Mouse (Mus musculus): Measurements from ENCODE around the gene Pum1. TPM values are rescaled to one million over a fixed set of nuclear protein-coding genes. Genes with fewer than 3 reads are reported as not detected.

Pum1 gene
- total and polyA plus RNA-seq, 2 experiments from 2014 or later, result 30.1 to 62.4 TPM

- H3K4me1 ChIP-seq (ENCODE audit: control insufficient read depth, insufficient read depth), result peaks cover 23% of the 10 kb centered on the region
- ATAC-seq (ENCODE audit: insufficient read depth, low read depth) (peak; percentile 25), DNase-seq (ENCODE audit: low spot score) (peak; percentile 42)
- H3K4me2 ChIP-seq (ENCODE audit: low read depth, low read length), result peak overlapping the region; percentile 77
- peaks cover 2% of the 10 kb centered on the region for H3K36me3 ChIP-seq (replicated peaks; ENCODE audit: control insufficient read depth, insufficient read depth, low read length)
- TF ChIP-seq EP300 (IDR thresholded peaks at IDR 0.05; ENCODE audit: low read depth), result no peak
- no peak for TF ChIP-seq CTCF (IDR thresholded peaks at IDR 0.05; ENCODE audit: low read depth)
- H3K27ac ChIP-seq (ENCODE audit: low read depth), result peak overlapping the region; percentile 97
- H3K27me3 ChIP-seq (ENCODE audit: control insufficient read depth, insufficient read depth, low read length), result no peaks in the 10 kb centered on the region
- H3K9ac ChIP-seq (replicated peaks; ENCODE audit: low read depth, low read length), result peak overlapping the region; percentile 95
- WGBS, result under 1% methylated on average over 22 of the region's 22 CpGs
- H3K9me3 ChIP-seq (replicated peaks; ENCODE audit: control insufficient read depth, low read length), result no peaks in the 10 kb centered on the region
- H3K4me3 ChIP-seq (ENCODE audit: low read depth, low read length), result peak overlapping the region; percentile 89
Observed at GRCm38 (mm10) chr4:130663810-130664401, 785 bp downstream of the Pum1 start.

- Histone ChIP-seq H3K27me3 (ENCODE audit: control insufficient read depth, insufficient read depth, low read length) (no peaks in the 10 kb centered on the region), H3K9ac (replicated peaks; ENCODE audit: low read depth, low read length) (peak overlapping the region; percentile 95), H3K4me1 (ENCODE audit: control insufficient read depth, insufficient read depth) (peaks cover 26% of the 10 kb centered on the region), H3K27ac (ENCODE audit: low read depth) (peak overlapping the region; percentile 97), H3K9me3 (replicated peaks; ENCODE audit: control insufficient read depth, low read length) (no peaks in the 10 kb centered on the region), H3K4me3 (ENCODE audit: low read depth, low read length) (peak overlapping the region; percentile 89), H3K4me2 (ENCODE audit: low read depth, low read length) (peak overlapping the region; percentile 77), H3K36me3 (replicated peaks; ENCODE audit: control insufficient read depth, insufficient read depth, low read length) (peaks cover 5% of the 10 kb centered on the region)
- 2% methylated on average over 7 of the region's 7 CpGs for WGBS
- TF ChIP-seq EP300 (IDR thresholded peaks at IDR 0.05; ENCODE audit: low read depth) (no peak), CTCF (IDR thresholded peaks at IDR 0.05; ENCODE audit: low read depth) (no peak)
- no peak for DNase-seq (ENCODE audit: low spot score)
- ATAC-seq (ENCODE audit: insufficient read depth, low read depth), result no peak
Observed at GRCm38 (mm10) chr4:130664414-130665029, 1.4 kb downstream of the Pum1 start.

GRCm38 (mm10) chr4:130665176-130665575 is 2.1 kb downstream of the Pum1 start:
- no peak overlapping the region for H3K27ac ChIP-seq (ENCODE audit: low read depth)
- ATAC-seq (ENCODE audit: insufficient read depth, low read depth) (no peak), DNase-seq (ENCODE audit: low spot score) (no peak)
- H3K27me3 ChIP-seq (ENCODE audit: control insufficient read depth, insufficient read depth, low read length), result no peaks in the 10 kb centered on the region
- TF ChIP-seq CTCF (IDR thresholded peaks at IDR 0.05; ENCODE audit: low read depth) (no peak), EP300 (IDR thresholded peaks at IDR 0.05; ENCODE audit: low read depth) (no peak)
- H3K4me1 ChIP-seq (ENCODE audit: control insufficient read depth, insufficient read depth), result peaks cover 26% of the 10 kb centered on the region
- H3K4me3 ChIP-seq (ENCODE audit: low read depth, low read length), result peak overlapping the region; percentile 89; the same call in 1 of the 2 replicates
- no peak overlapping the region; the same call in 1 of the 2 replicates for H3K9ac ChIP-seq (replicated peaks; ENCODE audit: low read depth, low read length)
- no peaks in the 10 kb centered on the region for H3K9me3 ChIP-seq (replicated peaks; ENCODE audit: control insufficient read depth, low read length)
- H3K4me2 ChIP-seq (ENCODE audit: low read depth, low read length), result peak overlapping the region; percentile 77; the same call in 1 of the 2 replicates
- 4% methylated on average over 1 of the region's 1 CpGs for WGBS
- H3K36me3 ChIP-seq (replicated peaks; ENCODE audit: control insufficient read depth, insufficient read depth, low read length), result peaks cover 5% of the 10 kb centered on the region

- no peak for DNase-seq (ENCODE audit: low spot score)
- no peak overlapping the region for H3K27ac ChIP-seq (ENCODE audit: low read depth)
- H3K27me3 ChIP-seq (ENCODE audit: control insufficient read depth, insufficient read depth, low read length), result no peaks in the 10 kb centered on the region
- H3K4me3 ChIP-seq (ENCODE audit: low read depth, low read length), result no peak overlapping the region
- H3K4me2 ChIP-seq (ENCODE audit: low read depth, low read length), result no peak overlapping the region
- WGBS, result 67% methylated on average over 2 of the region's 2 CpGs
- no peak for ATAC-seq (ENCODE audit: insufficient read depth, low read depth)
- no peak overlapping the region for H3K9ac ChIP-seq (replicated peaks; ENCODE audit: low read depth, low read length)
- peaks cover 26% of the 10 kb centered on the region for H3K4me1 ChIP-seq (ENCODE audit: control insufficient read depth, insufficient read depth)
- H3K9me3 ChIP-seq (replicated peaks; ENCODE audit: control insufficient read depth, low read length), result no peaks in the 10 kb centered on the region
- TF ChIP-seq EP300 (IDR thresholded peaks at IDR 0.05; ENCODE audit: low read depth) (no peak), CTCF (IDR thresholded peaks at IDR 0.05; ENCODE audit: low read depth) (no peak)
- H3K36me3 ChIP-seq (replicated peaks; ENCODE audit: control insufficient read depth, insufficient read depth, low read length), result peaks cover 16% of the 10 kb centered on the region
Observed at GRCm38 (mm10) chr4:130667686-130668085, 4.6 kb downstream of the Pum1 start.

- H3K9me3 ChIP-seq (replicated peaks; ENCODE audit: control insufficient read depth, low read length), result no peaks in the 10 kb centered on the region
- no peak overlapping the region for H3K27ac ChIP-seq (ENCODE audit: low read depth)
- no peaks in the 10 kb centered on the region for H3K27me3 ChIP-seq (ENCODE audit: control insufficient read depth, insufficient read depth, low read length)
- no peak for ATAC-seq (ENCODE audit: insufficient read depth, low read depth)
- peaks cover 26% of the 10 kb centered on the region for H3K4me1 ChIP-seq (ENCODE audit: control insufficient read depth, insufficient read depth)
- no peak overlapping the region for H3K4me2 ChIP-seq (ENCODE audit: low read depth, low read length)
- H3K36me3 ChIP-seq (replicated peaks; ENCODE audit: control insufficient read depth, insufficient read depth, low read length), result peaks cover 24% of the 10 kb centered on the region
- no peak overlapping the region for H3K4me3 ChIP-seq (ENCODE audit: low read depth, low read length)
- TF ChIP-seq EP300 (IDR thresholded peaks at IDR 0.05; ENCODE audit: low read depth) (no peak), CTCF (IDR thresholded peaks at IDR 0.05; ENCODE audit: low read depth) (no peak)
- WGBS, result 25% methylated on average over 2 of the region's 2 CpGs
- no peak for DNase-seq (ENCODE audit: low spot score)
- no peak overlapping the region for H3K9ac ChIP-seq (replicated peaks; ENCODE audit: low read depth, low read length)
Observed at GRCm38 (mm10) chr4:130668541-130668940, 5.4 kb downstream of the Pum1 start.

All from heart, postnatal 0 days (tissue).